Mouse (Mus musculus) embryonic fibroblast, embryonic 13.5 days (primary cell): ENCODE measurements around the gene Hint3.

Experiments used
- CTCF ChIP-seq: IDR thresholded peaks from 2 replicates; pipeline ENCODE4 v1.5.1; 2011; ENCODE audit warnings: mild to moderate bottlenecking, control low read depth, low read length, moderate library complexity, borderline replicate concordance; ENCODE audit not compliant: insufficient read depth
- POLR2A ChIP-seq: IDR thresholded peaks from 2 replicates; pipeline ENCODE4 v1.6.1; 2011; ENCODE audit warnings: low read depth, mild to moderate bottlenecking, control low read depth, low read length, moderate library complexity

GRCm38 (mm10) chr10:30609614-30610013 lies 19.8 kb downstream of the Hint3 start:
- TF ChIP-seq CTCF (no peak), POLR2A (no peak)
